Mouse (Mus musculus) heart, embryonic 12.5 days (tissue): ENCODE results near the gene Map2k5. TPM values are rescaled to one million over a fixed set of nuclear protein-coding genes. Genes with fewer than 3 reads are reported as not detected.

Source experiments
- ATAC-seq: fragments of 200-750 bp; cut with Nextera tagmentation; 2 replicates; pipeline ENCODE4 v1.8.0; 2017; ENCODE audit warnings: moderate TSS enrichment, moderate library complexity; ENCODE audit not compliant: insufficient number of reproducible peaks, low FRiP score
- H3K27ac ChIP-seq: fragments of 300-500 bp; sonication (generic); 2 replicates; pipeline ENCODE4 v1.5.1; 2016; ENCODE audit warnings: mild to moderate bottlenecking, moderate library complexity; ENCODE audit not compliant: poor library complexity, severe bottlenecking
- H3K27me3 ChIP-seq: fragments of 300-500 bp; sonication (generic); replicated peaks from 2 replicates; pipeline ENCODE4 v1.6.1; 2016; ENCODE audit warnings: mild to moderate bottlenecking, moderate library complexity
- H3K36me3 ChIP-seq: fragments of 300-500 bp; sonication (generic); 2 replicates; pipeline ENCODE4 v1.6.1; 2016; ENCODE audit warnings: mild to moderate bottlenecking, moderate library complexity
- H3K4me1 ChIP-seq: fragments of 300-500 bp; sonication (generic); replicated peaks from 2 replicates; pipeline ENCODE4 v1.6.1; 2016; ENCODE audit warnings: mild to moderate bottlenecking
- H3K4me2 ChIP-seq: fragments of 300-500 bp; sonication (generic); 2 replicates; pipeline ENCODE4 v1.6.1; 2016; ENCODE audit warnings: mild to moderate bottlenecking, moderate library complexity
- H3K4me3 ChIP-seq: fragments of 300-500 bp; sonication (generic); 2 replicates; pipeline ENCODE4 v1.5.1; 2016; ENCODE audit warnings: mild to moderate bottlenecking
- H3K9ac ChIP-seq: fragments of 300-500 bp; sonication (generic); 2 replicates; pipeline ENCODE4 v1.6.1; 2016; ENCODE audit warnings: mild to moderate bottlenecking, moderate library complexity
- H3K9me3 ChIP-seq: fragments of 300-500 bp; sonication (generic); replicated peaks from 2 replicates; pipeline ENCODE4 v1.6.1; 2016; ENCODE audit warnings: mild to moderate bottlenecking, moderate library complexity
- WGBS: fragments of 180-500 bp; shearing (Covaris S2); methylation state at CpG from one replicate; pipeline ENCODE4 v1.1.7; 2016; 5-methylcytosine and 5-hydroxymethylcytosine counted together
- polyA plus RNA-seq: library from polyadenylated mRNA; unstranded; fragments of >200 nt; fragmentation: Nextera tagmentation; extraction: Ambion mirVana; gene quantifications from 2 replicates; pipeline ENCODE4 v1.2.1, GENCODE M21; 2016

The Map2k5 gene
- polyA plus RNA-seq, 1 experiment from 2014 or later: 28.7 TPM

DNA sequence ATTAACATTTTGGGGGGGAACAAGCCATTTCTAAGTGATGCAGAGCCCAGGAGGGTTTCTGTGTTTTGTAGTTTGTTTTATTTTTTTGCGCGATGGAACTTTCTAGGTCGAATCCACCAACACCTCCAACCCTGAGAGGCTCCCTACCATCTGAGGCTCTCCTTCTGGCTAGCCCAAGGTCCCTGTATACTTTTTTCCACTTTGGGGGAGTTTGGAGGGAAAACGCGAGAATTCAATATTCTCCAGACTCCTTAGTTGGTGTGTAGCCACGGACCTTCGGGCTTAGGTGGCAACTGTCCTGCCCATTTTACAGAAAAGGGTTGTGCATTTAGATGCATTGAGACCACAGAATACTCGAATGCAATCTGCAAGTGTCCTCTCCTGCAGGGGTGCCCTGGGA is 241.5 kb downstream of the Map2k5 start:
- ATAC-seq: no peak
- H3K4me1 ChIP-seq: peaks cover 32% of the 10 kb centered on the region
- 6% methylated on average over 8 of the region's 8 CpGs for WGBS
- H3K27ac ChIP-seq: no peak overlapping the region
- no peak overlapping the region for H3K9ac ChIP-seq
- peaks cover 77% of the 10 kb centered on the region for H3K27me3 ChIP-seq
- H3K36me3 ChIP-seq: no peaks in the 10 kb centered on the region
- H3K4me3 ChIP-seq: no peak overlapping the region
- no peak overlapping the region for H3K4me2 ChIP-seq
- H3K9me3 ChIP-seq: no peaks in the 10 kb centered on the region

- Histone ChIP-seq H3K9ac (peak overlapping the region; percentile 52; the same call in 1 of the 2 replicates), H3K36me3 (no peaks in the 10 kb centered on the region), H3K27ac (no peak overlapping the region), H3K4me3 (peak overlapping the region; percentile 34), H3K4me2 (peak overlapping the region; percentile 69), H3K4me1 (peaks cover 32% of the 10 kb centered on the region), H3K9me3 (no peaks in the 10 kb centered on the region), H3K27me3 (peaks cover 76% of the 10 kb centered on the region)
- no peak for ATAC-seq
- under 1% methylated on average over 16 of the region's 16 CpGs for WGBS
Observed at GRCm38 (mm10) chr9:63135801-63136200, 241.9 kb downstream of the Map2k5 start.

GRCm38 (mm10) chr9:63135356-63135755 is 242.3 kb downstream of the Map2k5 start:
- ATAC-seq: no peak
- H3K9me3 ChIP-seq: no peaks in the 10 kb centered on the region
- peak overlapping the region; percentile 34 for H3K4me3 ChIP-seq
- peaks cover 32% of the 10 kb centered on the region for H3K4me1 ChIP-seq
- no peaks in the 10 kb centered on the region for H3K36me3 ChIP-seq
- H3K27me3 ChIP-seq: peaks cover 77% of the 10 kb centered on the region
- WGBS: 5% methylated on average over 11 of the region's 11 CpGs
- peak overlapping the region; percentile 69 for H3K4me2 ChIP-seq
- H3K27ac ChIP-seq: no peak overlapping the region
- peak overlapping the region; percentile 52; the same call in 1 of the 2 replicates for H3K9ac ChIP-seq

- ATAC-seq: no peak
- peaks cover 67% of the 10 kb centered on the region for H3K27me3 ChIP-seq
- WGBS: 19% methylated on average over 6 of the region's 6 CpGs
Observed at GRCm38 (mm10) chr9:63133659-63134058, 244.0 kb downstream of the Map2k5 start.

DNA sequence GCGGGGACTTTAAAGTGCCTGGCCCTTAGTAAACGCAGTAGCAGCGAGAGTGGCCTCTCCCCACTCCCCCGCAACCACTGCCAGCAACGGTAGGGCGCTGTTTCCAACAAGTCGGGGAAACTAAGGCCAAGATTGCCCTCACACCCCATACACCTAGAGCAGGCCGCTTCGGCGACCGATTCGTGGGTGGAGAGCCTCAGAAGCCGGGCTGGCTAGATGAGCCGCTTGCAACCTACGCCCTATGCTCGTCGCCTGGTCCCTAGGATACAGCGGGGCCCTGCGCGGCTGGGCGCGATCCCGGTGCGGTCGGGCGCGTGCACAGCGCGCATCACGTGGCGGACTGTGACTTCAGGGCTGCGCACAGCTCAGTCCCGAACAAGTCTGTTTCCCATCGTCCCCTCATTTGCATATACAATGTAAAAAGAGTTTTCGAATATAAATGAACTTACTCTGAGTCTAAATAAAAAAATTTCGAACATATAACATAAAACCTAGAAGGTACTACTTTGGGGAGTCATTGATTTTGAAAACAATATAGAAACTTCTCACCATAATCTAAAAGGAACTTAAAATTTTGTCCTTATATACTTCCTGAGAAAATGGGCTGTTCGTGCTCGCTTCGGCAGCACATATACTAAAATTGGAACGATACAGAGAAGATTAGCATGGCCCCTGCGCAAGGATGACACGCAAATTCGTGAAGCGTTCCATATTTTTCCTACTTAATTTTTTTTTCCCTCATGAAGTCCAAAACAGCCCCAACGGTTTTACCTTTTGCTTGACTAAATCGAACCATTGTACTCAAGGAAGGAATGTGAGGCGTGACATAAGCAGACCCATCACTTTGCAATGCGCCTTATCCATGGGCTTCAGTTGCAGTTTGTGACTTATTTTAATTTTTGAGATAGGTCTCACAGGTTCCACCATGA is 244.8 kb downstream of the Map2k5 start:
- Histone ChIP-seq H3K27me3 (peaks cover 59% of the 10 kb centered on the region), H3K36me3 (no peaks in the 10 kb centered on the region), H3K4me2 (peak overlapping the region; percentile 85), H3K9me3 (no peaks in the 10 kb centered on the region), H3K27ac (peak overlapping the region; percentile 61), H3K9ac (peak overlapping the region; percentile 72), H3K4me3 (peak overlapping the region; percentile 58), H3K4me1 (peaks cover 25% of the 10 kb centered on the region; the same call in 1 of the 2 replicates)
- 1% methylated on average over 48 of the region's 48 CpGs for WGBS
- peak; percentile 99 for ATAC-seq

More at GRCm38 (mm10) chr9:63133659-63134058, 244.0 kb downstream of the Map2k5 start:
- H3K36me3 ChIP-seq: no peaks in the 10 kb centered on the region
- no peaks in the 10 kb centered on the region for H3K9me3 ChIP-seq
- peak overlapping the region; percentile 62 for H3K4me2 ChIP-seq
- peak overlapping the region; percentile 17 for H3K9ac ChIP-seq
- H3K27ac ChIP-seq: no peak overlapping the region
- peaks cover 29% of the 10 kb centered on the region for H3K4me1 ChIP-seq
- H3K4me3 ChIP-seq: peak overlapping the region; percentile 35

DNA sequence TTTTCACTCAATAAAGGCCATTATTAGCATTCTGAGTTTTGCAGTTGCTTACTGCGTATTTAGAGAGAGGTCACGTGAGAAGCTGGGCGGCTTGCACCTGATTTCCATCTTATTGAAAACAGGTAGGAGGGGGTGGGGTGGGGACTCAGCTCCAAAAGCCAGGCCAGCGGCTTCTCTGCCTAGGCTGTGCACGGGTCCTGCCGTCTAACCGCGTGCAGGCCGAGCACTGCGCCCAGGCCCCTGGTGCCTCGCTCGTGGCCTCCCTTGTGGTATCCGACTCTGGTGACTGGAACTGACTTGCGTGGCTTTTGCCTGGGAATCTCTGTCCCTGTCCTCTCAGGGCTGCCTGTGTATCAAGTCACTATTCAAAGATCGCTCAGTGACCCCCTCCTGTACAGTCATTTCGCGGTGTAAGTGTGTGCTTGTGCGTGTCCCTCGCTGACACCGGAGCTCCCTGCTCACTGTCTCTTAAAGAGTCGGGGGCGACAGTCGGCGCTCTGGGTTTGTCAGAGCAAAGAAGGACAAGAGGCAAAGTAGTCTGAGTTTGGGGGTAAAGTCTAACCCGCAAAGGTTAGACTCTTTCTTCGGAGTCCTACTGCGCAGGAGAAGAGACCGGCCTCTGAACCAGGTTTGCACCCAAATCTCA is 245.6 kb downstream of the Map2k5 start:
- Histone ChIP-seq H3K36me3 (no peaks in the 10 kb centered on the region), H3K4me1 (peaks cover 18% of the 10 kb centered on the region; the same call in 1 of the 2 replicates), H3K27ac (peak overlapping the region; percentile 61; the same call in 1 of the 2 replicates), H3K9me3 (no peaks in the 10 kb centered on the region), H3K27me3 (peaks cover 51% of the 10 kb centered on the region), H3K4me3 (peak overlapping the region; percentile 58), H3K4me2 (peak overlapping the region; percentile 85), H3K9ac (peak overlapping the region; percentile 72)
- 2% methylated on average over 28 of the region's 28 CpGs for WGBS
- ATAC-seq: peak; percentile 16; the same call in 1 of the 2 replicates

GRCm38 (mm10) chr9:63129641-63130041 is 248.1 kb downstream of the Map2k5 start:
- Histone ChIP-seq H3K9me3 (no peaks in the 10 kb centered on the region), H3K27ac (no peak overlapping the region), H3K9ac (no peak overlapping the region), H3K4me2 (no peak overlapping the region), H3K36me3 (no peaks in the 10 kb centered on the region), H3K4me3 (no peak overlapping the region), H3K27me3 (peaks cover 29% of the 10 kb centered on the region), H3K4me1 (peaks cover 16% of the 10 kb centered on the region; the same call in 1 of the 2 replicates)
- WGBS: 73% methylated on average over 8 of the region's 8 CpGs
- no peak for ATAC-seq

GRCm38 (mm10) chr9:63124512-63124911 is 253.2 kb downstream of the Map2k5 start:
- Histone ChIP-seq H3K27me3 (no peaks in the 10 kb centered on the region), H3K9me3 (no peaks in the 10 kb centered on the region), H3K4me2 (no peak overlapping the region), H3K4me1 (no peaks in the 10 kb centered on the region), H3K27ac (no peak overlapping the region), H3K4me3 (no peak overlapping the region), H3K36me3 (no peaks in the 10 kb centered on the region), H3K9ac (no peak overlapping the region)
- 0 out of 2 replicates have a peak, but pooled peaks have one; percentile 7 for ATAC-seq
- WGBS: 37% methylated on average over 9 of the region's 9 CpGs

GRCm38 (mm10) chr9:63123451-63124438 is 254.0 kb downstream of the Map2k5 start:
- Histone ChIP-seq H3K9ac (peak overlapping the region; percentile 71), H3K36me3 (no peaks in the 10 kb centered on the region), H3K4me2 (peak overlapping the region; percentile 79), H3K9me3 (no peaks in the 10 kb centered on the region), H3K27me3 (no peaks in the 10 kb centered on the region), H3K27ac (peak overlapping the region; percentile 45), H3K4me1 (no peaks in the 10 kb centered on the region), H3K4me3 (peak overlapping the region; percentile 53)
- WGBS: 6% methylated on average over 30 of the region's 30 CpGs
- ATAC-seq: peak; percentile 91

GRCm38 (mm10) chr9:63122161-63122833 is 255.4 kb downstream of the Map2k5 start:
- no peaks in the 10 kb centered on the region for H3K36me3 ChIP-seq
- WGBS: 58% methylated on average over 8 of the region's 8 CpGs
- no peak for ATAC-seq
- H3K9me3 ChIP-seq: no peaks in the 10 kb centered on the region
- H3K4me3 ChIP-seq: no peak overlapping the region
- no peak overlapping the region for H3K9ac ChIP-seq
- no peak overlapping the region for H3K27ac ChIP-seq
- H3K27me3 ChIP-seq: no peaks in the 10 kb centered on the region
- H3K4me1 ChIP-seq: no peaks in the 10 kb centered on the region
- no peak overlapping the region for H3K4me2 ChIP-seq
